Mouse (Mus musculus) left cerebral cortex, postnatal 10 days (tissue): Measurements from ENCODE around the gene Ankrd55. TPM values are rescaled to one million over a fixed set of nuclear protein-coding genes. Genes with fewer than 3 reads are reported as not detected.

Experiments used
- DNase-seq, 2 experiments: peaks; one replicate each; pipeline ENCODE4 v3.0.0; 2021 to 2022; ENCODE audit warnings: low spot score in 2 of 2, mixed read lengths in 1 of 2; ENCODE audit errors: extremely low spot score in 1 of 2
- intact Hi-C: fragments of 180-260 bp; cut with DNase I; formaldehyde crosslinking; loops from one replicate; pipeline ENCODE4 v1.15.1; 2025
- total RNA-seq, 2 experiments: library from RNA; stranded (reverse); gene quantifications; 2 replicates each; pipeline ENCODE4 v1.2.3; 2021

Ankrd55 gene
- total RNA-seq, 2 experiments from 2014 or later = 5.6 to 5.8 TPM

- intact Hi-C loops = no loop called here
- DNase-seq = no peak
Measured at GRCm38 (mm10) chr13:112404723-112405122, 116.5 kb downstream of the Ankrd55 start.

- DNase-seq = no peak
- intact Hi-C loops = no loop called here
Measured at GRCm38 (mm10) chr13:112405184-112405583, 116.9 kb downstream of the Ankrd55 start.

GRCm38 (mm10) chr13:112406618-112407017, 118.4 kb downstream of the Ankrd55 start:
- DNase-seq = no peak
- intact Hi-C loops = no loop called here

- no peak for DNase-seq
- intact Hi-C loops = no loop called here
Measured at GRCm38 (mm10) chr13:112407181-112407700, 119.0 kb downstream of the Ankrd55 start.

GRCm38 (mm10) chr13:112407776-112408490, 119.7 kb downstream of the Ankrd55 start:
- peak in 1 of 2 experiments; percentile 40 for DNase-seq
- intact Hi-C loops = no loop called here

GRCm38 (mm10) chr13:112408701-112409100, 120.5 kb downstream of the Ankrd55 start:
- no peak for DNase-seq
- intact Hi-C loops = no loop called here

- intact Hi-C loops = no loop called here
- DNase-seq = no peak
Measured at GRCm38 (mm10) chr13:112409331-112409730, 121.1 kb downstream of the Ankrd55 start.

GRCm38 (mm10) chr13:112409851-112410250, 121.6 kb downstream of the Ankrd55 start:
- intact Hi-C loops = no loop called here
- no peak for DNase-seq

- no peak for DNase-seq
- intact Hi-C loops = no loop called here
Measured at GRCm38 (mm10) chr13:112410461-112410860, 122.2 kb downstream of the Ankrd55 start.

GRCm38 (mm10) chr13:112411216-112411822, 123.1 kb downstream of the Ankrd55 start:
- intact Hi-C loops = no loop called here
- no peak for DNase-seq

GRCm38 (mm10) chr13:112412251-112412650, 124.0 kb downstream of the Ankrd55 start:
- DNase-seq = no peak
- intact Hi-C loops = no loop called here

- no peak for DNase-seq
- intact Hi-C loops = no loop called here
Measured at GRCm38 (mm10) chr13:112412824-112413223, 124.6 kb downstream of the Ankrd55 start.

GRCm38 (mm10) chr13:112413611-112414010, 125.4 kb downstream of the Ankrd55 start:
- intact Hi-C loops = no loop called here
- DNase-seq = no peak

- intact Hi-C loops = no loop called here
- DNase-seq = no peak
Measured at GRCm38 (mm10) chr13:112415896-112416295, 127.6 kb downstream of the Ankrd55 start.

GRCm38 (mm10) chr13:112416410-112417162, 128.3 kb downstream of the Ankrd55 start:
- no peak for DNase-seq
- intact Hi-C loops = no loop called here

- intact Hi-C loops = no loop called here
- DNase-seq = no peak
Measured at GRCm38 (mm10) chr13:112417163-112417523, 128.9 kb downstream of the Ankrd55 start.

- intact Hi-C loops = no loop called here
- DNase-seq = no peak
Measured at GRCm38 (mm10) chr13:112417861-112418423, 129.7 kb downstream of the Ankrd55 start.

GRCm38 (mm10) chr13:112418595-112418994, 130.3 kb downstream of the Ankrd55 start:
- DNase-seq = no peak
- intact Hi-C loops = no loop called here

- intact Hi-C loops = no loop called here
- no peak for DNase-seq
Measured at GRCm38 (mm10) chr13:112424212-112424611, 136.0 kb downstream of the Ankrd55 start.
